Mouse (Mus musculus) kidney, postnatal 0 days (tissue): ENCODE data around the gene Nfx1. TPM values are rescaled to one million over a fixed set of nuclear protein-coding genes. Genes with fewer than 3 reads are reported as not detected.

Experiments
- ATAC-seq: fragments of 200-750 bp; cut with Nextera tagmentation; replicated peaks from 2 replicates; pipeline ENCODE4 v1.8.0; 2017; ENCODE audit warnings: low read depth, moderate number of reproducible peaks, moderate TSS enrichment, moderate library complexity; ENCODE audit not compliant: low FRiP score
- DNase-seq: peaks from one replicate; pipeline ENCODE4 v3.0.0-alpha.2; 2016; ENCODE audit warnings: low spot score
- H3K27ac ChIP-seq: fragments of 300-500 bp; sonication (generic); 2 replicates; pipeline ENCODE4 v1.5.1; 2014; ENCODE audit warnings: mild to moderate bottlenecking
- H3K27me3 ChIP-seq: fragments of 300-500 bp; sonication (generic); 2 replicates; pipeline ENCODE4 v1.6.1; 2014; ENCODE audit warnings: low read length, mixed read lengths; ENCODE audit not compliant: insufficient read depth
- H3K36me3 ChIP-seq: fragments of 300-500 bp; sonication (generic); 2 replicates; pipeline ENCODE4 v1.6.1; 2014; ENCODE audit warnings: low read length, mixed read lengths; ENCODE audit not compliant: insufficient read depth
- H3K4me1 ChIP-seq: fragments of 300-500 bp; sonication (generic); replicated peaks from 2 replicates; pipeline ENCODE4 v1.6.1; 2014; ENCODE audit warnings: antibody characterized with exemption, low read length, mixed read lengths; ENCODE audit not compliant: insufficient read depth
- H3K4me2 ChIP-seq: fragments of 300-500 bp; sonication (generic); 2 replicates; pipeline ENCODE4 v1.6.1; 2014; ENCODE audit warnings: mild to moderate bottlenecking, low read length, moderate library complexity, mixed read lengths
- H3K4me3 ChIP-seq: fragments of 300-500 bp; sonication (generic); replicated peaks from 2 replicates; pipeline ENCODE4 v1.5.1; 2014; ENCODE audit warnings: low read depth, low read length
- H3K9ac ChIP-seq: fragments of 300-500 bp; sonication (generic); 2 replicates; pipeline ENCODE4 v1.6.1; 2014; ENCODE audit warnings: low read depth, low read length
- H3K9me3 ChIP-seq: fragments of 300-500 bp; sonication (generic); replicated peaks from 2 replicates; pipeline ENCODE4 v1.6.1; 2016; ENCODE audit warnings: low read length, inconsistent platforms, mixed read lengths
- CTCF ChIP-seq: IDR thresholded peaks from 2 replicates; pipeline ENCODE4 v1.5.1; 2016; ENCODE audit warnings: antibody characterized with exemption, low read depth, mild to moderate bottlenecking, moderate library complexity
- WGBS: fragments of 180-500 bp; shearing (Covaris S2); extraction: QIAGEN DNeasy Blood & Tissue Kit; methylation state at CpG from one replicate; pipeline ENCODE4 v1.1.7; 2014; 5-methylcytosine and 5-hydroxymethylcytosine counted together
- polyA plus RNA-seq: library from polyadenylated mRNA; unstranded; fragments of >200 nt; fragmentation: Nextera tagmentation; extraction: Ambion mirVana; gene quantifications from 2 replicates; pipeline ENCODE4 v1.2.1, GENCODE M21; 2015

Gene Nfx1
- polyA plus RNA-seq, 1 experiment from 2014 or later, result 55.1 TPM

GRCm38 (mm10) chr4:40971744-40972143 is 1.0 kb downstream of the Nfx1 start:
- TF ChIP-seq CTCF, result peak; percentile 71

DNA sequence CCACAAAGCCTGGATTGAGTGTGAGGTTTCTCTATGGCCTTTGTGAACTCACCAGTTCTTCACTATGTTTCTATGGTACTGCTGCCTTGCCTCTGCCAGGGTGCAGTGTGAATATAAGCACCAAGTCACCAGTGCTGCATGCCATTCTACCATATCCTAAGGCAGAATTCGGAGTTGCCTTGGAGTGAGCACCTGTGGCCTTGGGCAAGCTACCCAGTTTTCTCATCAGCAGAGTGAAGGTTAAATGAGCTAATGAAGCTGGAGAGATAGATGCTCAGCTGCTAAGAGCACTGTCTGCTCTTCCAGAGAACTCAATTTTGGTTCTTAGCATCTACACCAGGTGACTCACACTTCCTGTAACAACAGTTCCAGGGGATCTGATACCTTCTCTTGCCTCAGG is 3.3 kb downstream of the Nfx1 start:
- 95% methylated on average over 1 of the region's 1 CpGs for WGBS
- H3K27me3 ChIP-seq, result no peaks in the 10 kb centered on the region
- TF ChIP-seq CTCF, result no peak
- no peak overlapping the region for H3K9ac ChIP-seq
- no peak overlapping the region for H3K4me2 ChIP-seq
- H3K27ac ChIP-seq, result no peak overlapping the region
- DNase-seq, result no peak
- no peak for ATAC-seq
- H3K4me1 ChIP-seq, result no peaks in the 10 kb centered on the region
- H3K36me3 ChIP-seq, result peaks cover 26% of the 10 kb centered on the region
- no peak overlapping the region for H3K4me3 ChIP-seq
- no peaks in the 10 kb centered on the region for H3K9me3 ChIP-seq

More at GRCm38 (mm10) chr4:40971744-40972143, 1.0 kb downstream of the Nfx1 start:
- WGBS, result 27% methylated on average over 13 of the region's 13 CpGs
- Histone ChIP-seq H3K9me3 (no peaks in the 10 kb centered on the region), H3K27ac (peak overlapping the region; percentile 96), H3K4me1 (no peaks in the 10 kb centered on the region), H3K27me3 (no peaks in the 10 kb centered on the region), H3K4me2 (peak overlapping the region; percentile 55), H3K4me3 (peak overlapping the region; percentile 96), H3K36me3 (peaks cover 11% of the 10 kb centered on the region; the same call in 1 of the 2 replicates), H3K9ac (peak overlapping the region; percentile 92)
- DNase-seq (peak; percentile 63), ATAC-seq (no peak)

GRCm38 (mm10) chr4:40975678-40976077 is 5.0 kb downstream of the Nfx1 start:
- no peak for TF ChIP-seq CTCF
- no peak for DNase-seq
- 84% methylated on average over 3 of the region's 3 CpGs for WGBS

GRCm38 (mm10) chr4:40976651-40977050 is 5.9 kb downstream of the Nfx1 start:
- no peak for TF ChIP-seq CTCF
- H3K9me3 ChIP-seq, result no peaks in the 10 kb centered on the region
- DNase-seq (no peak), ATAC-seq (no peak)
- H3K27ac ChIP-seq, result no peak overlapping the region
- WGBS, result 91% methylated on average over 10 of the region's 10 CpGs
- H3K4me2 ChIP-seq, result no peak overlapping the region
- peaks cover 44% of the 10 kb centered on the region for H3K36me3 ChIP-seq
- no peak overlapping the region for H3K4me3 ChIP-seq
- H3K27me3 ChIP-seq, result no peaks in the 10 kb centered on the region
- no peak overlapping the region for H3K9ac ChIP-seq
- no peaks in the 10 kb centered on the region for H3K4me1 ChIP-seq

More at GRCm38 (mm10) chr4:40975678-40976077, 5.0 kb downstream of the Nfx1 start:
- Histone ChIP-seq H3K27ac (no peak overlapping the region), H3K27me3 (no peaks in the 10 kb centered on the region), H3K4me3 (no peak overlapping the region), H3K4me2 (no peak overlapping the region), H3K9me3 (no peaks in the 10 kb centered on the region), H3K36me3 (peaks cover 42% of the 10 kb centered on the region), H3K4me1 (no peaks in the 10 kb centered on the region), H3K9ac (no peak overlapping the region)
- ATAC-seq, result no peak

DNA sequence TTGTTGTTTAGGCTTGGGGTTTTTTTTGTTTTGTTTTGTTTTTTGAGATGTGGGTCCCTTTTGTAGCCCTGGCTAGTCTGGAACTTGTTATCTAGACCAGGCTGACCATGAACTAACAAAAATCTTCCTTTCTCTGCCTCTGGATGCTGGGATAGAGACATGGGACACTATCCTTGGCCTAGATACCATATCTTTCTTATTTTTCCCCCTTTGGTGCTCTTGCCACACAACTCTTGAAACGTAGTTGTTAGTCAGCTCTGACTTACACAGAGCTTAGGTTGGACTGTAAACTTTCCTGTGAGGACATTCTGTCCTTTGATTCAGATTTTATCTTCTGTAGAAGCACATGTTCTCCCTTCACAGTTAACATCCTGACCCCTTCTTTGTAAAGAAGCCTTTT is 8.7 kb downstream of the Nfx1 start:
- Histone ChIP-seq H3K4me1 (no peaks in the 10 kb centered on the region), H3K36me3 (peaks cover 44% of the 10 kb centered on the region), H3K27me3 (no peaks in the 10 kb centered on the region), H3K9ac (no peak overlapping the region), H3K9me3 (no peaks in the 10 kb centered on the region), H3K4me3 (no peak overlapping the region), H3K27ac (no peak overlapping the region), H3K4me2 (no peak overlapping the region)
- WGBS, result 90% methylated on average over 1 of the region's 1 CpGs
- ATAC-seq (no peak), DNase-seq (no peak)
- TF ChIP-seq CTCF, result no peak

- WGBS, result 39% methylated on average over 3 of the region's 3 CpGs
Measured at GRCm38 (mm10) chr4:40982486-40982885, 11.8 kb downstream of the Nfx1 start.

DNA sequence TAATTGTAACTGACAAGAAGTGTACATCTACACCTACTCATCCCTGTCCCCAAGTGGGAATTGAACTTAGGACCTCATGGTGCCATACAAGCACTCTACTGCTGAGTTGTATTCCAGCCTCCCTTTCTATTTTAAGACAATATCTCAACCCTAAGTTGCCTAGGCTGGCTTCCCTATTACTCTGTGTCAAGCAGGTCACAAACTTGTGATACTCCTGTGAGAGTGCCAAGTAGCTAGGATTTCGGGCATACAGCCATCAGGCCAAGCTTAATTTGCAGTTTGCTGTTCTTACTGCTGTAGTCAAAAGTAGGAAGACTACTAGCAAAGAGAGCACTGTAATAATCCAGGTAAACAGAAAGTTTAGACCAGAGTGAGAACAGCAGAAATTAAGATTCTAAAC is 13.0 kb downstream of the Nfx1 start:
- H3K9ac ChIP-seq, result no peak overlapping the region
- H3K27ac ChIP-seq, result no peak overlapping the region
- no peaks in the 10 kb centered on the region for H3K9me3 ChIP-seq
- no peaks in the 10 kb centered on the region for H3K4me1 ChIP-seq
- H3K27me3 ChIP-seq, result no peaks in the 10 kb centered on the region
- no peak for ATAC-seq
- no peak for DNase-seq
- 71% methylated on average over 1 of the region's 1 CpGs for WGBS
- no peak for TF ChIP-seq CTCF
- no peak overlapping the region for H3K4me2 ChIP-seq
- no peak overlapping the region for H3K4me3 ChIP-seq
- H3K36me3 ChIP-seq, result peaks cover 46% of the 10 kb centered on the region

More at GRCm38 (mm10) chr4:40982486-40982885, 11.8 kb downstream of the Nfx1 start:
- Histone ChIP-seq H3K27ac (no peak overlapping the region), H3K4me1 (no peaks in the 10 kb centered on the region), H3K9me3 (no peaks in the 10 kb centered on the region), H3K27me3 (no peaks in the 10 kb centered on the region), H3K9ac (no peak overlapping the region), H3K4me3 (no peak overlapping the region), H3K4me2 (no peak overlapping the region), H3K36me3 (peaks cover 49% of the 10 kb centered on the region)
- ATAC-seq (no peak), DNase-seq (no peak)
- TF ChIP-seq CTCF, result no peak
